Mouse (Mus musculus) heart, adult 18-20 months (tissue): ENCODE results near the gene Uchl5. TPM values are rescaled to one million over a fixed set of nuclear protein-coding genes. Genes with fewer than 3 reads are reported as not detected.

Source experiments
- DNase-seq, 2 experiments: peaks; one replicate each; pipeline ENCODE4 v3.0.0; 2021 to 2022; ENCODE audit warnings: mixed read lengths in 1 of 2
- long read RNA-seq, 2 experiments: library from polyadenylated mRNA; stranded (forward); transcript quantifications; one replicate each; pipeline ENCODE4 v2.0.0; 2021
- total RNA-seq, 2 experiments: library from RNA; stranded (reverse); gene quantifications; 2 replicates each; pipeline ENCODE4 v1.2.3; 2021

Uchl5 gene
- total RNA-seq: 10 to 100 TPM; 16.3 to 21.1 TPM
- long read RNA-seq, experiment 1, transcript Uchl5-201 (11 exons, 1,845 nt): major isoform, 23 of 49 reads
- long read RNA-seq, experiment 1, transcript Uchl5-206 (11 exons, 1,696 nt): minor isoform, 19 of 49 reads
- long read RNA-seq, experiment 1, partial matches to known transcripts: 6 of 49 reads
- long read RNA-seq, experiment 1, other reads (novel, unspliced or antisense): 1 of 49 reads
- long read RNA-seq, experiment 2, transcript Uchl5-201 (11 exons, 1,845 nt): major isoform, 12 of 28 reads
- long read RNA-seq, experiment 2, transcript Uchl5-206 (11 exons, 1,696 nt): major isoform, 12 of 28 reads
- long read RNA-seq, experiment 2, partial matches to known transcripts: 2 of 28 reads
- long read RNA-seq, experiment 2, other reads (novel, unspliced or antisense): 2 of 28 reads

DNA sequence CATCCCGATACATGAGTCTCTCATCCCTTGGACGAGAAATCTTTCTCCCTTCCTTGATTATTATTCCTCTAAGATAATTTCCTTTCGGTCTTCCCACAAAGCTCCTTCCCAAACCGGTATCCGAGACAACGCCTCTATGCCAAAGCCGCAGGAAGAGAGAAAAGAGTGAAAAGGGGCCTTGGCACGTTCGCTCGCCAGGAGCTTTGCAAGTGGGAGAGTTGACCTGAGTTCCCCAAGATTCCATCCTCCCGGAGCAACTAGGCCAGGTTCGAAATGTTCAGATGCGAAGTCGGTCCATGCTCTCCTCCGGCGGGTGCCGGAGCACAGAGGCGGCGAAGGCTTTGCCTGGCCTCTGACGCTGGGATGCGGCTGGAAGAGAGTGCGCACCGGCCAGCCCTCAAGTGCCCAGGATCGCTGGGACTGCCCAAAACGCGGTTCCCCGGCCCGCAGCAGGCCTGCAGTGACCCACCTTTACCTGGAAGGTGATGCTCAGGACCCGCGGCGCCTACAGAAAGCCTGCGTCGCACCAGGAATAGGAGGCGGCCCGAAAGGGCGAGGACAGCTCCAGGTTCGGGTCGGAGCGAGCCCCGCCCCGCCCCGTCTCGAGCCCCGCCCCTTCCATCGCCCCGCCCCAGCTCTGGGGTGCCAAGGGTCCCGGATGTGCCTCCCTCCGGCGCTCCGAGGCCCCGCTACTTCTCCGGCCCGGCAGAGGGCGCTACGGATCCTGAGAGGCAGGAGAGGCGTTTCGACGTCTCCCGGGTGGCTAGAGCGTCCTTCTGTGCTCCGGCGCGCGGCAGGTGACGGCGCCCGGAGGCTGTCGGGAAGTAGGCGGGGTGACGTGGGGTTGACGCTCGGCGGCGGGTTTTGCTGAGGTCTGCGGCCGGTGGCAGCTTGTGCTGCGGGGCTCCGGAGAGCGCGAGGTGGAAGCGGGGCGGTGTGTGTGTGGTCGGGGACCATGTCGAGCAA is at the start of gene Uchl5, which contains the start of gene Trove2:
Uchl5 (plus strand) TSS at position 827 of the 966 bp plus-strand sequence.
Trove2 (minus strand) TSS at position 623 of the 966 bp plus-strand sequence.
- DNase-seq: peak; percentile 98

GRCm38 (mm10) chr1:143727701-143728445 is 49.2 kb upstream of the Uchl5 start:
- no peak for DNase-seq

DNA sequence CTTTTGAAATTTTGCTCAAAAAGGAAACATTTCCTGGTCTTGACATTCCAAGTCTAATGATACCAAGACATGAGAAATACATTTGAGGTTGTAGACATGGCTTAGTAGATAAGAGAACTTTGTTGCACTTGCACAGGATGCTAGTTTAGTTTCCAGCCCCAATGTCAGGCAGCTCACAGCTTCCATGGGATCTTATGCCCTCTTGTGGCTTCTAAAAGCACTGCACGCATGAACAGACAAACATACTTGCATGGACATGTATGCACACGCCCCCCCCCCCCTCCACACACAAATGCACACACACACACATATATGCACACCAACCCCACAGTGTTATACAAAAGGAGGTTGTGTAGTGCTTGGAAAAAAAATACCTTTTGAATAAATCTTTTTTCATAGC is 46.2 kb upstream of the Uchl5 start:
- no peak for DNase-seq

GRCm38 (mm10) chr1:143731691-143732090 is 45.4 kb upstream of the Uchl5 start:
- no peak for DNase-seq

- no peak for DNase-seq
Observed at GRCm38 (mm10) chr1:143733914-143734410, 43.1 kb upstream of the Uchl5 start.

- peak in 1 of 2 experiments; percentile 26 for DNase-seq
Observed at GRCm38 (mm10) chr1:143738811-143739210, 38.3 kb upstream of the Uchl5 start.

GRCm38 (mm10) chr1:143739361-143740350 is 37.4 kb upstream of the Uchl5 start:
- DNase-seq: peak; percentile 89 to 90

DNA sequence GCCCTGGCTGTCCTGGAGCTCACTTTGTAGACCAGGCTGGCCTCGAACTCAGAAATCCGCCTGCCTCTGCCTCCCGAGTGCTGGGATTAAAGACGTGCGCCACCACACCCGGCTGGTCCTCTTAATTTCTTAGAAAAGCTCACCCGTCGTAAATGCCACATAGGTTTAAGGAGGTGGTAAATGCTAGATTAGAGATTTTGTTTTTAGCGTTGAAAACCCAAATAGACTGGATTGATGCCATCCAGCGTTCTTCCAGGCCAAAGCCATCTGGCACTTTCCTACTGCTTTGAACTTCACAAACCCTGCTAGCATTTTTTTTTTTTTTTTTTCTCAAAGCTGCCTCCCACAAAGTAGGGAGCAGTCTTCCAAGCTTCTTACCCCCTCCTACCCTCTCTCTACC is 36.5 kb upstream of the Uchl5 start:
- DNase-seq: no peak

- DNase-seq: no peak
Observed at GRCm38 (mm10) chr1:143741331-143741730, 35.7 kb upstream of the Uchl5 start.

DNA sequence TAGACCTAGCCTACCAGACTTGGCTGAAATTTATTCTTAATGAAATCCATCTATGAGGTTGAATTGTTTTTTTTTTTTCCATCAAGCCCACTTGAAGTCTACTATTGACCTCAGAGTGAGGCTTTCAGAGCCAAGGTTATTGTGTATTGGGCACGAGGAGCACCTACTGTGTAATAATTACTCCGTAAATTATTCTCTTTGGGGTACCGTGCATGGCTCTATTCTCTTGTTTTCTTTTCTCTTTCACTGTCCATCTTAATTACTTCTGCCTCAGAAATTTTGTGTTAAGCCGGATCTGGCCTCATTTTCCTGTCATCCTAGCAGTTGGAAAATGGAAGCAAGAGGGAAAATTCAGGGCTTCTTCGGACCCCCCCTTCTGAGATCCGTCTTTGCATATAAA is 34.9 kb upstream of the Uchl5 start:
- DNase-seq: no peak

- no peak for DNase-seq
Observed at GRCm38 (mm10) chr1:143745871-143746270, 31.2 kb upstream of the Uchl5 start.

GRCm38 (mm10) chr1:143762159-143762558 is 14.9 kb upstream of the Uchl5 start:
- DNase-seq: no peak

GRCm38 (mm10) chr1:143764443-143764842 is 12.6 kb upstream of the Uchl5 start:
- DNase-seq: no peak

DNA sequence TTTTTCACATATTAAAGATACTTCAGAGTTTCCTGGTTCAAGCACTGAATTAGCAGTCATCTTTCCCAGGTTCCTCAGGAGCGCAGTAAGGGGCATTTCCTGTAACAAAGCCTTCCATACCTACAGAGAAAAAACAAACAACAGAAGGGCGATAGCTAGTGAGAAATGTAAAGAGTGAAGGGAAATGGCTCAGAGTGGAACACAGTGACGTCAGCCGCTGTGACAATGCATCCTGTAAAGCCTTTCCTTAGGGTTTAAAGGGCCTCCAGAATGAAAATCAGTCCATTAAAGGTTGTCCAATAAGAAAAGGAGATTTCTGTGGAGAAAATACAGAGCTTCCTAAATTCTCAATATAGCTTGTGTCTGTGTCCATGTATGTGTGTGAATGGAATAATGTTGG is 11.3 kb upstream of the Uchl5 start:
- DNase-seq: no peak

GRCm38 (mm10) chr1:143766238-143766637 is 10.8 kb upstream of the Uchl5 start:
- no peak for DNase-seq

- DNase-seq: no peak
Observed at GRCm38 (mm10) chr1:143770444-143771109, 6.5 kb upstream of the Uchl5 start.

- DNase-seq: no peak
Observed at GRCm38 (mm10) chr1:143773082-143773481, 4.0 kb upstream of the Uchl5 start.

DNA sequence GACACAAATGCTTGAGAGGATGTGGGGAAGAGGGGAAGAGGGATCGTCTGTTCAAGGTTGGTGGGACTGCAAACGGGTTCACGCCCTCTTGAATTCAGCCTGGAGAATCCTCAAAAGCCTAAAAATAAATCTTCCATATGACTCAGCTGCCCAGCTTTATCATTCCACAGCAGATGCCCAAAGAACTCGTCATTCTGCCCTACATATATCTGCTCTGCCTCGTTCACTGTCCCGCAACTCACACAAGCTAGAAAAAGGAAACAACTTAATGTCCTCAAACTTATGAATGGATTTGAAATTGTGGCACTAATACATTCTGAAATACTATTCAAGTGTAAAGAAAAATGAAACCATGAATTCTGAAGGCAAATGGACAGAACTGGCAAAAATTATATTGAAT is 3.2 kb upstream of the Uchl5 start:
- DNase-seq: no peak

- DNase-seq: no peak
Observed at GRCm38 (mm10) chr1:143777558-143778218, 616 bp downstream of the Uchl5 start.
